Mouse (Mus musculus) intestine, embryonic 14.5 days (tissue): ENCODE results near the gene Slfn5. TPM values are rescaled to one million over a fixed set of nuclear protein-coding genes. Genes with fewer than 3 reads are reported as not detected.

Experiments
- ATAC-seq: fragments of 200-750 bp; cut with Nextera tagmentation; replicated peaks from 2 replicates; pipeline ENCODE4 v1.8.0; 2017; ENCODE audit warnings: low read depth, moderate number of reproducible peaks, moderate TSS enrichment, moderate library complexity; ENCODE audit not compliant: low FRiP score, low TSS enrichment
- DNase-seq: peaks from one replicate; pipeline ENCODE4 v3.0.0-alpha.2; 2018; ENCODE audit warnings: low spot score
- H3K27ac ChIP-seq: fragments of 300-500 bp; sonication (generic); 2 replicates; pipeline ENCODE4 v1.5.1; 2014; ENCODE audit warnings: low read depth, mild to moderate bottlenecking, control low read depth
- H3K27me3 ChIP-seq: fragments of 300-500 bp; sonication (generic); replicated peaks from 2 replicates; pipeline ENCODE4 v1.6.1; 2014; ENCODE audit warnings: low read length, control low read depth; ENCODE audit not compliant: control insufficient read depth, insufficient read depth
- H3K36me3 ChIP-seq: fragments of 300-500 bp; sonication (generic); 2 replicates; pipeline ENCODE4 v1.6.1; 2014; ENCODE audit warnings: low read length, control low read depth; ENCODE audit not compliant: control insufficient read depth, insufficient read depth
- H3K4me1 ChIP-seq: fragments of 300-500 bp; sonication (generic); replicated peaks from 2 replicates; pipeline ENCODE4 v1.6.1; 2014; ENCODE audit warnings: low read length, control low read depth, mixed read lengths; ENCODE audit not compliant: control insufficient read depth, insufficient read depth
- H3K4me2 ChIP-seq: fragments of 300-500 bp; sonication (generic); 2 replicates; pipeline ENCODE4 v1.6.1; 2014; ENCODE audit warnings: low read length
- H3K4me3 ChIP-seq: fragments of 300-500 bp; sonication (generic); 2 replicates; pipeline ENCODE4 v1.5.1; 2014; ENCODE audit warnings: low read depth, low read length, control low read depth, mixed read lengths
- H3K9ac ChIP-seq: fragments of 300-500 bp; sonication (generic); 2 replicates; pipeline ENCODE4 v1.6.1; 2014; ENCODE audit warnings: mild to moderate bottlenecking, low read length
- H3K9me3 ChIP-seq: fragments of 300-500 bp; sonication (generic); 2 replicates; pipeline ENCODE4 v1.6.1; 2016; ENCODE audit warnings: low read length, control low read depth; ENCODE audit not compliant: control insufficient read depth
- WGBS: fragments of 180-500 bp; shearing (Covaris S2); extraction: QIAGEN DNeasy Blood & Tissue Kit; methylation state at CpG from one replicate; pipeline ENCODE4 v1.1.7; 2014; 5-methylcytosine and 5-hydroxymethylcytosine counted together
- polyA plus RNA-seq: library from polyadenylated mRNA; unstranded; fragments of >200 nt; fragmentation: Nextera tagmentation; extraction: Ambion mirVana; gene quantifications from 2 replicates; pipeline ENCODE4 v1.2.1, GENCODE M21; 2014

Slfn5 gene
- 1.3 and 1.6 TPM in 2 replicates for polyA plus RNA-seq

- Histone ChIP-seq H3K36me3 (no peaks in the 10 kb centered on the region), H3K27ac (no peak within 1 kb of the TSS), H3K9me3 (no peaks in the 10 kb centered on the region), H3K4me3 (no peak within 1 kb of the TSS), H3K27me3 (peaks cover 52% of the 10 kb centered on the region), H3K4me1 (no peaks in the 10 kb centered on the region; the same call in 1 of the 2 replicates), H3K4me2 (peak within 1 kb of the TSS; percentile 12), H3K9ac (no peak within 1 kb of the TSS)
- DNase-seq (no peak), ATAC-seq (no peak)
- WGBS, result 7% methylated on average over 10 of the region's 10 CpGs
Measured at GRCm38 (mm10) chr11:82950736-82951481, at the start of gene Slfn5. Gene Slfn5, plus strand, starts transcription at chr11:82951349.

GRCm38 (mm10) chr11:82901606-82902310, 49.4 kb upstream of the Slfn5 start:
- Histone ChIP-seq H3K27ac (no peak overlapping the region), H3K36me3 (peaks cover 73% of the 10 kb centered on the region), H3K9ac (no peak overlapping the region), H3K9me3 (no peaks in the 10 kb centered on the region), H3K4me3 (no peak overlapping the region), H3K27me3 (no peaks in the 10 kb centered on the region), H3K4me1 (no peaks in the 10 kb centered on the region), H3K4me2 (no peak overlapping the region)
- WGBS, result 93% methylated on average over 20 of the region's 20 CpGs
- DNase-seq, result no peak
- no peak for ATAC-seq

- 63% methylated on average over 8 of the region's 8 CpGs for WGBS
- H3K36me3 ChIP-seq, result peaks cover 70% of the 10 kb centered on the region
- H3K9me3 ChIP-seq, result no peaks in the 10 kb centered on the region
- no peak overlapping the region for H3K4me3 ChIP-seq
- H3K4me2 ChIP-seq, result no peak overlapping the region
- no peak overlapping the region for H3K9ac ChIP-seq
- H3K27me3 ChIP-seq, result no peaks in the 10 kb centered on the region
- no peak overlapping the region for H3K27ac ChIP-seq
- peaks cover 3% of the 10 kb centered on the region; the same call in 1 of the 2 replicates for H3K4me1 ChIP-seq
- DNase-seq (no peak), ATAC-seq (no peak)
Measured at GRCm38 (mm10) chr11:82904952-82905351, 46.2 kb upstream of the Slfn5 start.

- Histone ChIP-seq H3K36me3 (peaks cover 61% of the 10 kb centered on the region), H3K4me1 (peaks cover 3% of the 10 kb centered on the region; the same call in 1 of the 2 replicates), H3K27ac (no peak overlapping the region), H3K4me3 (no peak overlapping the region), H3K27me3 (no peaks in the 10 kb centered on the region), H3K9ac (no peak overlapping the region), H3K4me2 (no peak overlapping the region), H3K9me3 (no peaks in the 10 kb centered on the region)
- WGBS, result 93% methylated on average over 5 of the region's 5 CpGs
- ATAC-seq (no peak), DNase-seq (no peak)
Measured at GRCm38 (mm10) chr11:82905816-82906215, 45.3 kb upstream of the Slfn5 start.

GRCm38 (mm10) chr11:82907651-82908607, 43.2 kb upstream of the Slfn5 start, which contains the start of gene Nle1:
Gene Nle1, minus strand, starts transcription at chr11:82908411.
- Histone ChIP-seq H3K4me2 (peak within 1 kb of the TSS; percentile 88), H3K4me1 (peaks cover 3% of the 10 kb centered on the region; the same call in 1 of the 2 replicates), H3K36me3 (peaks cover 41% of the 10 kb centered on the region), H3K9ac (peak within 1 kb of the TSS; percentile 76), H3K27ac (no peak within 1 kb of the TSS), H3K27me3 (no peaks in the 10 kb centered on the region), H3K9me3 (no peaks in the 10 kb centered on the region), H3K4me3 (peak within 1 kb of the TSS; percentile 66)
- WGBS, result 2% methylated on average over 73 of the region's 73 CpGs
- ATAC-seq (peak; percentile 73; the same call in 1 of the 2 replicates), DNase-seq (peak; percentile 99)

GRCm38 (mm10) chr11:82908608-82908989, 42.5 kb upstream of the Slfn5 start:
- DNase-seq, result no peak
- H3K36me3 ChIP-seq, result peaks cover 34% of the 10 kb centered on the region
- peak overlapping the region; percentile 66 for H3K4me3 ChIP-seq
- H3K9ac ChIP-seq, result peak overlapping the region; percentile 76; the same call in 1 of the 2 replicates
- WGBS, result 45% methylated on average over 10 of the region's 10 CpGs
- ATAC-seq, result no peak
- H3K27me3 ChIP-seq, result 0 out of 2 replicates have a peak, but pooled peaks cover under 1% of the 10 kb centered on the region
- no peak overlapping the region for H3K27ac ChIP-seq
- no peaks in the 10 kb centered on the region for H3K9me3 ChIP-seq
- peaks cover 3% of the 10 kb centered on the region; the same call in 1 of the 2 replicates for H3K4me1 ChIP-seq
- peak overlapping the region; percentile 88 for H3K4me2 ChIP-seq

GRCm38 (mm10) chr11:82910250-82910649, 40.9 kb upstream of the Slfn5 start, which contains the start of gene Unc45b:
Gene Unc45b, plus strand, starts transcription at chr11:82910550.
- no peak within 1 kb of the TSS for H3K4me2 ChIP-seq
- no peak within 1 kb of the TSS for H3K9ac ChIP-seq
- peaks cover 3% of the 10 kb centered on the region; the same call in 1 of the 2 replicates for H3K4me1 ChIP-seq
- DNase-seq (no peak), ATAC-seq (no peak)
- peaks cover 17% of the 10 kb centered on the region for H3K36me3 ChIP-seq
- no peak within 1 kb of the TSS for H3K4me3 ChIP-seq
- 82% methylated on average over 4 of the region's 4 CpGs for WGBS
- H3K9me3 ChIP-seq, result no peaks in the 10 kb centered on the region
- H3K27ac ChIP-seq, result no peak within 1 kb of the TSS
- 0 out of 2 replicates have a peak, but pooled peaks cover 2% of the 10 kb centered on the region for H3K27me3 ChIP-seq
